Mouse (Mus musculus) embryonic facial prominence, embryonic 15.5 days (tissue): Measurements from ENCODE around the gene Hddc2. TPM values are rescaled to one million over a fixed set of nuclear protein-coding genes. Genes with fewer than 3 reads are reported as not detected.

ENCODE experiments used
- ATAC-seq: fragments of 200-750 bp; cut with Nextera tagmentation; 2 replicates; pipeline ENCODE4 v1.8.0; 2017; ENCODE audit warnings: low read depth, moderate TSS enrichment; ENCODE audit not compliant: insufficient number of reproducible peaks, low FRiP score, low TSS enrichment
- H3K27ac ChIP-seq: fragments of 300-500 bp; sonication (generic); replicated peaks from 2 replicates; pipeline ENCODE4 v1.5.1; 2015; ENCODE audit warnings: mild to moderate bottlenecking, inconsistent platforms
- H3K27me3 ChIP-seq: fragments of 300-500 bp; sonication (generic); 2 replicates; pipeline ENCODE4 v1.6.1; 2015; ENCODE audit warnings: inconsistent platforms
- H3K36me3 ChIP-seq: fragments of 300-500 bp; sonication (generic); 2 replicates; pipeline ENCODE4 v1.6.1; 2015; ENCODE audit warnings: mild to moderate bottlenecking, inconsistent platforms
- H3K4me1 ChIP-seq: fragments of 300-500 bp; sonication (generic); 2 replicates; pipeline ENCODE4 v1.6.1; 2015; ENCODE audit warnings: inconsistent platforms
- H3K4me2 ChIP-seq: fragments of 300-500 bp; sonication (generic); replicated peaks from 2 replicates; pipeline ENCODE4 v1.6.1; 2015; ENCODE audit warnings: mild to moderate bottlenecking, inconsistent platforms
- H3K4me3 ChIP-seq: fragments of 300-500 bp; sonication (generic); replicated peaks from 2 replicates; pipeline ENCODE4 v1.5.1; 2015; ENCODE audit warnings: mild to moderate bottlenecking, inconsistent platforms
- H3K9ac ChIP-seq: fragments of 300-500 bp; sonication (generic); 2 replicates; pipeline ENCODE4 v1.6.1; 2015; ENCODE audit warnings: inconsistent platforms
- H3K9me3 ChIP-seq: fragments of 300-500 bp; sonication (generic); replicated peaks from 2 replicates; pipeline ENCODE4 v1.6.1; 2016; ENCODE audit warnings: inconsistent platforms
- WGBS: fragments of 180-500 bp; shearing (Covaris S2); methylation state at CpG from one replicate; pipeline ENCODE4 v1.1.7; 2015; 5-methylcytosine and 5-hydroxymethylcytosine counted together
- polyA plus RNA-seq: library from polyadenylated mRNA; unstranded; fragments of >200 nt; fragmentation: Nextera tagmentation; extraction: Ambion mirVana; gene quantifications from 2 replicates; pipeline ENCODE4 v1.2.1, GENCODE M21; 2015

The Hddc2 gene
- polyA plus RNA-seq, 1 experiment from 2014 or later, result 65.5 TPM

DNA sequence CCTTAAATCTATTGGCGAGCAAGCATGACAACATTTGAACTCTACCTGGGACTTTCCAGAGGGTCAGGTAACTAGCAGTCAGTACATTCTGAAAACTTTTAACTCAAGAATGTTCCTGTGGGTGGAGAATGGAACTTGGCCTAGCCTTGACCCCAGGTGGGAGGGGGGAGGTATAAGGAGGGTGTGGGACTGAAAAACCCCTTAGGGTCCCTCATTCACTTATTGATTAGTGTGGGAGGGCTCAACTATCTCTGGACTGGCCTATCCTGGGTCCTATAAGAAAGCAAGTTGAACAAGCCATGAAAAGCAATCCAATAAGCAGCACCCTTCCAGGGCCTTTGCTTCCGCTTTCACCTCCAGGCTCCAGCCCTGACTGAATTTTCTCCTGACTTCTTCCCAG lies 9.7 kb upstream of the Hddc2 start:
- 96% methylated on average over 2 of the region's 2 CpGs for WGBS
- H3K27ac ChIP-seq, result no peak overlapping the region
- no peaks in the 10 kb centered on the region for H3K4me1 ChIP-seq
- H3K27me3 ChIP-seq, result no peaks in the 10 kb centered on the region
- H3K36me3 ChIP-seq, result no peaks in the 10 kb centered on the region
- no peak overlapping the region for H3K9ac ChIP-seq
- no peaks in the 10 kb centered on the region for H3K9me3 ChIP-seq
- H3K4me3 ChIP-seq, result no peak overlapping the region
- ATAC-seq, result no peak
- no peak overlapping the region for H3K4me2 ChIP-seq

- H3K27me3 ChIP-seq, result no peaks in the 10 kb centered on the region
- H3K9ac ChIP-seq, result no peak overlapping the region
- H3K27ac ChIP-seq, result no peak overlapping the region
- no peaks in the 10 kb centered on the region for H3K4me1 ChIP-seq
- 7% methylated on average over 1 of the region's 1 CpGs for WGBS
- no peak overlapping the region for H3K4me3 ChIP-seq
- H3K4me2 ChIP-seq, result no peak overlapping the region
- no peaks in the 10 kb centered on the region for H3K36me3 ChIP-seq
- no peak for ATAC-seq
- no peaks in the 10 kb centered on the region for H3K9me3 ChIP-seq
Observed at GRCm38 (mm10) chr10:31307024-31307598, 6.1 kb upstream of the Hddc2 start.

GRCm38 (mm10) chr10:31318491-31318890 lies 5.3 kb downstream of the Hddc2 start:
- Histone ChIP-seq H3K27me3 (no peaks in the 10 kb centered on the region), H3K4me3 (no peak overlapping the region), H3K4me1 (peaks cover 3% of the 10 kb centered on the region; the same call in 1 of the 2 replicates), H3K36me3 (peaks cover 26% of the 10 kb centered on the region; the same call in 1 of the 2 replicates), H3K9me3 (no peaks in the 10 kb centered on the region), H3K4me2 (no peak overlapping the region), H3K27ac (no peak overlapping the region), H3K9ac (no peak overlapping the region)
- no peak for ATAC-seq
- 78% methylated on average over 5 of the region's 5 CpGs for WGBS

- no peak for ATAC-seq
- no peak overlapping the region for H3K27ac ChIP-seq
- H3K9ac ChIP-seq, result no peak overlapping the region
- no peaks in the 10 kb centered on the region for H3K9me3 ChIP-seq
- WGBS, result 53% methylated on average over 1 of the region's 1 CpGs
- no peaks in the 10 kb centered on the region for H3K27me3 ChIP-seq
- H3K36me3 ChIP-seq, result peaks cover 20% of the 10 kb centered on the region; the same call in 1 of the 2 replicates
- no peak overlapping the region for H3K4me2 ChIP-seq
- H3K4me3 ChIP-seq, result no peak overlapping the region
- no peaks in the 10 kb centered on the region for H3K4me1 ChIP-seq
Observed at GRCm38 (mm10) chr10:31329436-31329835, 16.3 kb downstream of the Hddc2 start.

- Histone ChIP-seq H3K4me3 (no peak overlapping the region), H3K27ac (no peak overlapping the region), H3K4me2 (no peak overlapping the region), H3K27me3 (no peaks in the 10 kb centered on the region), H3K9ac (no peak overlapping the region), H3K9me3 (no peaks in the 10 kb centered on the region), H3K36me3 (peaks cover 20% of the 10 kb centered on the region; the same call in 1 of the 2 replicates), H3K4me1 (no peaks in the 10 kb centered on the region)
- no peak for ATAC-seq
- WGBS, result 90% methylated on average over 3 of the region's 3 CpGs
Observed at GRCm38 (mm10) chr10:31330286-31330962, 17.2 kb downstream of the Hddc2 start.

GRCm38 (mm10) chr10:31331225-31331775 lies 18.1 kb downstream of the Hddc2 start:
- 73% methylated on average over 4 of the region's 4 CpGs for WGBS
- Histone ChIP-seq H3K9me3 (no peaks in the 10 kb centered on the region), H3K9ac (no peak overlapping the region), H3K4me3 (no peak overlapping the region), H3K4me2 (no peak overlapping the region), H3K27ac (no peak overlapping the region), H3K36me3 (0 out of 2 replicates have a peak, but pooled peaks cover 15% of the 10 kb centered on the region), H3K27me3 (no peaks in the 10 kb centered on the region), H3K4me1 (no peaks in the 10 kb centered on the region)
- 0 out of 2 replicates have a peak, but pooled peaks have one; percentile 34 for ATAC-seq

DNA sequence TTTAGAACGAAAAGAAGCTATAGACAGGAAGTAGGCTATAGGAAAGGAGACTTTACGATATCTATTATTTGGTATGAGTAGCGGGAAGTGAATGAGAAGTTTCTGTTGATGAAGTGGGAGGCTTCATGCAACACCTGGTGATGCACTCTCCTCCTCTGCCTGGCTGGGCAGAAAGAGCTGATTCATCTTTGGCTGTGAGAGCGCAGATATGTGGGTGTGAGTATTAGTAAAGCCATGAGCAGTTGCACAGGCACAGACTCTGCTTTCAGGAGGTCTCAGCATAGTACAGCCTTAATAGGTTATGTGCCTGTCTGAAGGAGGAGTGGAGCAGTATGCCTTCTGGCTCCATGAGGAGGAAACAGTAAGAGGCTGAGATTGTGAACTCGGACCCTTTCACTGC lies 23.2 kb downstream of the Hddc2 start:
- no peak for ATAC-seq
- no peaks in the 10 kb centered on the region for H3K9me3 ChIP-seq
- H3K4me3 ChIP-seq, result no peak overlapping the region
- H3K9ac ChIP-seq, result no peak overlapping the region
- no peaks in the 10 kb centered on the region for H3K27me3 ChIP-seq
- H3K4me2 ChIP-seq, result no peak overlapping the region
- no peaks in the 10 kb centered on the region for H3K4me1 ChIP-seq
- 88% methylated on average over 5 of the region's 5 CpGs for WGBS
- H3K36me3 ChIP-seq, result no peaks in the 10 kb centered on the region
- H3K27ac ChIP-seq, result no peak overlapping the region

GRCm38 (mm10) chr10:31346401-31346800 lies 33.2 kb downstream of the Hddc2 start:
- no peaks in the 10 kb centered on the region for H3K9me3 ChIP-seq
- H3K36me3 ChIP-seq, result no peaks in the 10 kb centered on the region
- no peak overlapping the region for H3K4me3 ChIP-seq
- ATAC-seq, result no peak
- WGBS, result 57% methylated on average over 8 of the region's 8 CpGs
- no peaks in the 10 kb centered on the region for H3K4me1 ChIP-seq
- no peaks in the 10 kb centered on the region for H3K27me3 ChIP-seq
- no peak overlapping the region for H3K27ac ChIP-seq
- no peak overlapping the region for H3K4me2 ChIP-seq
- H3K9ac ChIP-seq, result no peak overlapping the region

GRCm38 (mm10) chr10:31351056-31351455 lies 37.9 kb downstream of the Hddc2 start:
- Histone ChIP-seq H3K27me3 (no peaks in the 10 kb centered on the region), H3K9ac (no peak overlapping the region), H3K9me3 (no peaks in the 10 kb centered on the region), H3K4me1 (no peaks in the 10 kb centered on the region), H3K4me2 (no peak overlapping the region), H3K27ac (no peak overlapping the region), H3K36me3 (no peaks in the 10 kb centered on the region), H3K4me3 (no peak overlapping the region)
- no peak for ATAC-seq
- 83% methylated on average over 2 of the region's 2 CpGs for WGBS

DNA sequence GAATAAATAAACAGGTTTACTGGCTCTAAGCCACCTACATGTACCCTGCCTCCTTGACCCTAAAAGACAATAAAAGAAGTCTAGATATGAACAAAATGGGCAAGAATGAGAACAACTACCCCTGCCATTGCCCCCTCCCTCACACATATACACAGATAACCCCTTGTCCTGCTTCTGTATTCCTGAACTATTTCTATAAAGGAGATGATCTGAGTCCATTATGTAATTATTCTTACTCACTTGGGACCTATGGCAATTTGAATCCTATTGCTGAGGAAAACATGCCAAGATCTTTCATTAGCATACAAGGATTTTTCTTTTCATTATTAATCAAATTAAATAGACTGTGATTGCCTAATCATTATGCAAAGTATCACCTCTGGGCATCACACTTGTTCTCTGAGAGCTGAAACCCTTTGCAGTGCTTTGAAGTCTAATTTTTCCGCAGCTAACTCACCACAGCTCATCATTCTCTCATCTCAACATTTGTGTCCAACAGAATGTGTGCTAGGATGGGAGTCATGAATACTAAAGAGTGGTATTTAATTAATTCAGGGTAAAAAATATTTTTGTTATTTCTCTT lies 39.8 kb downstream of the Hddc2 start:
- Histone ChIP-seq H3K4me1 (no peaks in the 10 kb centered on the region), H3K4me2 (no peak overlapping the region), H3K9me3 (no peaks in the 10 kb centered on the region), H3K4me3 (no peak overlapping the region), H3K9ac (no peak overlapping the region), H3K27me3 (no peaks in the 10 kb centered on the region), H3K27ac (no peak overlapping the region), H3K36me3 (no peaks in the 10 kb centered on the region)
- no peak for ATAC-seq
- 82% methylated on average over 1 of the region's 1 CpGs for WGBS

DNA sequence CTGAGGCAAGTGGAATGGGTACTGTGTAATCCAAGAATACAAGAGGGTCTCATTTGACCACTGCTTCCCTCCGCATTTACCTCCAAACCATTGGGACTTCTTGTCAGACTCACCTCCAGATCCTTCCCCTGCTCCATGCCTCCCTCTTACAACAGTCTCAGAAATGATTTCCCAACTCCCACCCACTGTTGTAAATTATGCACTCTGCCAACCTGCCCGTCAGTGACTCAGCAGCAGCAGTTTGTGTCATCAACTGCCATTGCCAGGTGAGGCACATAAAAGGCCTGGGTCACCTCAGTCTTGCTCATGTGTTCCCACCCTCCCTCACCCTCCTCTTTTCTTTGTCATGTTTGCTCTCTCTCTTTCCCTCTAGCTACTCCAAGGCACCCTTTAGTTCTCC lies 41.0 kb downstream of the Hddc2 start:
- Histone ChIP-seq H3K27me3 (no peaks in the 10 kb centered on the region), H3K36me3 (no peaks in the 10 kb centered on the region), H3K27ac (no peak overlapping the region), H3K9ac (no peak overlapping the region), H3K4me2 (no peak overlapping the region), H3K4me1 (no peaks in the 10 kb centered on the region), H3K9me3 (no peaks in the 10 kb centered on the region), H3K4me3 (no peak overlapping the region)
- WGBS, result 79% methylated on average over 2 of the region's 2 CpGs
- ATAC-seq, result no peak
